ENCODE assay signal across 19 mouse cellular contexts in genomic region chr15:15155422-15155821, GRCm38 (mm10).
DNase-seq lines count a peak whose midpoint lies in the region; TF ChIP-seq lines count a peak whose summit lies in the region.
"Had no signal": no experiment of that assay in that cellular context is flagged by ENCODE, and none has a peak within 500 bp of the region (broad histone marks: within the 10 kb centered on the region; RNA-seq: fewer than 3 reads in every experiment).

No protein-coding gene starts in this region.

- TF ChIP-seq EP300 in MEL (IDR thresholded peaks at IDR 0.05; ENCODE audit: low read depth in 1 of 2, low read length in 2 of 2), result peak; percentile 74 to 78

- no peak overlapping the region for H3K9ac ChIP-seq in MEL (ENCODE audit: control insufficient read depth, low read depth, low read length, poor library complexity, severe bottlenecking)
- H3K9ac ChIP-seq: embryonic facial prominence, embryonic 12.5 days; forebrain, embryonic 13.5 days; forebrain, embryonic 15.5 days; forebrain, postnatal 0 days had no signal

- TF ChIP-seq POLR2A in MEL (IDR thresholded peaks at IDR 0.05; ENCODE audit: control insufficient read depth in 1 of 2, insufficient read depth in 1 of 2, low read depth in 1 of 2, low read length in 2 of 2, poor library complexity in 1 of 2), result no peak

- H3K27ac ChIP-seq in MEL (ENCODE audit: control insufficient read depth, low read depth, low read length), result no peak overlapping the region
- H3K27ac ChIP-seq: embryonic facial prominence, embryonic 10.5 days; embryonic facial prominence, embryonic 12.5 days; forebrain, embryonic 13.5 days; forebrain, embryonic 15.5 days had no signal

- H3K36me3 ChIP-seq in MEL (ENCODE audit: control insufficient read depth in 1 of 2, insufficient read depth in 2 of 2, low read length in 2 of 2), result peaks cover 0 to 6% of the 10 kb centered on the region in 2 experiments; a peak in 2 of 4 replicates
- H3K36me3 ChIP-seq: embryonic facial prominence, embryonic 10.5 days; embryonic facial prominence, embryonic 12.5 days; forebrain, embryonic 15.5 days had no signal

- TF ChIP-seq RAD21 in MEL (IDR thresholded peaks at IDR 0.05; ENCODE audit: low read depth, low read length), result no peak

- H3K4me3 ChIP-seq in MEL (ENCODE audit: control insufficient read depth in 1 of 2, insufficient read depth in 1 of 2, low read depth in 2 of 2, low read length in 2 of 2), result no peak overlapping the region
- H3K4me3 ChIP-seq: embryonic facial prominence, embryonic 10.5 days; embryonic facial prominence, embryonic 12.5 days; forebrain, embryonic 13.5 days; forebrain, embryonic 15.5 days had no signal

- no peaks in the 10 kb centered on the region for H3K27me3 ChIP-seq in MEL (ENCODE audit: control insufficient read depth in 1 of 2, insufficient read depth in 2 of 2, low read length in 2 of 2)
- H3K27me3 ChIP-seq: embryonic facial prominence, embryonic 12.5 days; forebrain, embryonic 13.5 days; forebrain, embryonic 15.5 days; Patski had no signal

- peaks cover 0 to 5% of the 10 kb centered on the region in 2 experiments; a peak in 2 of 4 replicates for H3K4me1 ChIP-seq in MEL (ENCODE audit: control insufficient read depth in 1 of 2, insufficient read depth in 2 of 2, low read length in 2 of 2)
- H3K4me1 ChIP-seq: embryonic facial prominence, embryonic 10.5 days; embryonic facial prominence, embryonic 12.5 days; forebrain, embryonic 13.5 days; forebrain, embryonic 15.5 days had no signal

- no peak for TF ChIP-seq CTCF in MEL (IDR thresholded peaks at IDR 0.05 in 2 of 3, conservative IDR thresholded peaks at IDR 0.05 in 1 of 3; ENCODE audit: control insufficient read depth in 1 of 3, insufficient read depth in 1 of 3, low read depth in 2 of 3, low read length in 3 of 3, poor library complexity in 1 of 3, severe bottlenecking in 1 of 3)

- peak; percentile 22 for DNase-seq in 416B (ENCODE audit: low read depth)
- peak; percentile 14 for DNase-seq in MEL (ENCODE audit: low read depth, low spot score)
- DNase-seq in retina, postnatal 1 day, result peak; percentile 57
- no peak for DNase-seq in embryo, embryonic 10 days (ENCODE audit: low spot score)
- no peak for DNase-seq in cerebellum, postnatal 14 days
- DNase-seq: adrenal gland, adult 8-10 months; adrenal gland, postnatal 14 days; adrenal gland, postnatal 36 days; cerebellum, adult 11-12 months; cerebellum, adult 2 months; cerebellum, adult 9-10 months; cerebellum, postnatal 10 days; cerebellum, postnatal 36 days; forebrain, postnatal 0 days had no signal

- H3K79me2 ChIP-seq in MEL (ENCODE audit: control insufficient read depth, insufficient read depth, low read length, poor library complexity), result no peaks in the 10 kb centered on the region

- H3K9me3 ChIP-seq in MEL (replicated peaks; ENCODE audit: insufficient read depth, low read length), result no peaks in the 10 kb centered on the region
- H3K9me3 ChIP-seq: embryonic facial prominence, embryonic 10.5 days; embryonic facial prominence, embryonic 12.5 days; forebrain, embryonic 13.5 days; forebrain, embryonic 15.5 days had no signal

TF ChIP-seq in MEL, 35 proteins besides CTCF, POLR2A, EP300 and RAD21:
- no peak for TF ChIP-seq UBTF (IDR thresholded peaks at IDR 0.05; ENCODE audit: borderline replicate concordance, insufficient read depth, low read depth, low read length)
- no peak for TF ChIP-seq SMC3 (IDR thresholded peaks at IDR 0.05; ENCODE audit: low read depth, low read length)
- TF ChIP-seq CHD2 (IDR thresholded peaks at IDR 0.05; ENCODE audit: low read length), result no peak
- no peak for TF ChIP-seq GABPA (IDR thresholded peaks at IDR 0.05; ENCODE audit: low read depth, low read length)
- TF ChIP-seq KAT2A (conservative IDR thresholded peaks at IDR 0.05; ENCODE audit: low read depth, low read length), result no peak
- TF ChIP-seq MEF2A (IDR thresholded peaks at IDR 0.05; ENCODE audit: extremely low read depth, insufficient replicate concordance, low read depth, low read length, poor library complexity, severe bottlenecking), result no peak
- no peak for TF ChIP-seq MYC (IDR thresholded peaks at IDR 0.05; ENCODE audit: low read depth, low read length)
- TF ChIP-seq ZKSCAN1 (IDR thresholded peaks at IDR 0.05; ENCODE audit: low read depth, low read length), result no peak
- TF ChIP-seq E2F4 (IDR thresholded peaks at IDR 0.05; ENCODE audit: borderline replicate concordance, low read depth, low read length), result no peak
- peak; percentile 74 for TF ChIP-seq GATA1 (IDR thresholded peaks at IDR 0.05; ENCODE audit: low read depth, low read length)
- TF ChIP-seq TCF12 (IDR thresholded peaks at IDR 0.05; ENCODE audit: low read depth, low read length), result peak; percentile 87

Comparison
In these comparisons a context has a peak if more than half of its experiments do, and no peak if none do; other contexts are left out.
1. DNase-seq: peak in 416B (single experiment), MEL (single experiment) and retina, postnatal 1 day (single experiment); none in embryo, embryonic 10 days (single experiment) and cerebellum, postnatal 14 days (0 of 2).